Mouse (Mus musculus) neural tube, embryonic 12.5 days (tissue): ENCODE data around the gene Samd4. TPM values are rescaled to one million over a fixed set of nuclear protein-coding genes. Genes with fewer than 3 reads are reported as not detected.

ENCODE experiments used
- ATAC-seq: fragments of 200-750 bp; cut with Nextera tagmentation; 2 replicates; pipeline ENCODE4 v1.8.0; 2017; ENCODE audit warnings: low read depth, mild to moderate bottlenecking, moderate TSS enrichment, moderate library complexity; ENCODE audit not compliant: low FRiP score
- H3K27ac ChIP-seq: fragments of 300-500 bp; sonication (generic); 2 replicates; pipeline ENCODE4 v1.5.1; 2016
- H3K27me3 ChIP-seq: fragments of 300-500 bp; sonication (generic); replicated peaks from 2 replicates; pipeline ENCODE4 v1.6.1; 2016; ENCODE audit warnings: mild to moderate bottlenecking
- H3K36me3 ChIP-seq: fragments of 300-500 bp; sonication (generic); 2 replicates; pipeline ENCODE4 v1.6.1; 2016; ENCODE audit warnings: mild to moderate bottlenecking
- H3K4me1 ChIP-seq: fragments of 300-500 bp; sonication (generic); 2 replicates; pipeline ENCODE4 v1.6.1; 2016
- H3K4me2 ChIP-seq: fragments of 300-500 bp; sonication (generic); replicated peaks from 2 replicates; pipeline ENCODE4 v1.6.1; 2016; ENCODE audit warnings: mild to moderate bottlenecking
- H3K4me3 ChIP-seq: fragments of 300-500 bp; sonication (generic); 2 replicates; pipeline ENCODE4 v1.5.1; 2016
- H3K9ac ChIP-seq: fragments of 300-500 bp; sonication (generic); 2 replicates; pipeline ENCODE4 v1.6.1; 2016; ENCODE audit warnings: mild to moderate bottlenecking
- H3K9me3 ChIP-seq: fragments of 300-500 bp; sonication (generic); 2 replicates; pipeline ENCODE4 v1.6.1; 2016; ENCODE audit warnings: mild to moderate bottlenecking
- WGBS: fragments of 180-500 bp; shearing (Covaris S2); methylation state at CpG from one replicate; pipeline ENCODE4 v1.1.7; 2016; 5-methylcytosine and 5-hydroxymethylcytosine counted together
- polyA plus RNA-seq: library from polyadenylated mRNA; unstranded; fragments of >200 nt; fragmentation: Nextera tagmentation; extraction: Ambion mirVana; gene quantifications from 2 replicates; pipeline ENCODE4 v1.2.1, GENCODE M21; 2016

Samd4 gene
- polyA plus RNA-seq, 1 experiment from 2014 or later = 3.9 TPM

GRCm38 (mm10) chr14:46914356-46914755, 31.7 kb downstream of the Samd4 start:
- H3K9ac ChIP-seq = no peak overlapping the region
- no peak for ATAC-seq
- no peak overlapping the region for H3K4me2 ChIP-seq
- 90% methylated on average over 6 of the region's 6 CpGs for WGBS
- H3K9me3 ChIP-seq = no peaks in the 10 kb centered on the region
- no peaks in the 10 kb centered on the region for H3K27me3 ChIP-seq
- no peaks in the 10 kb centered on the region for H3K36me3 ChIP-seq
- no peaks in the 10 kb centered on the region for H3K4me1 ChIP-seq
- no peak overlapping the region for H3K27ac ChIP-seq
- no peak overlapping the region for H3K4me3 ChIP-seq

GRCm38 (mm10) chr14:46915555-46915954, 32.9 kb downstream of the Samd4 start:
- ATAC-seq = no peak
- Histone ChIP-seq H3K27ac (no peak overlapping the region), H3K27me3 (no peaks in the 10 kb centered on the region), H3K9me3 (no peaks in the 10 kb centered on the region), H3K9ac (no peak overlapping the region), H3K4me3 (no peak overlapping the region), H3K4me1 (no peaks in the 10 kb centered on the region), H3K36me3 (no peaks in the 10 kb centered on the region), H3K4me2 (no peak overlapping the region)
- 74% methylated on average over 6 of the region's 6 CpGs for WGBS

DNA sequence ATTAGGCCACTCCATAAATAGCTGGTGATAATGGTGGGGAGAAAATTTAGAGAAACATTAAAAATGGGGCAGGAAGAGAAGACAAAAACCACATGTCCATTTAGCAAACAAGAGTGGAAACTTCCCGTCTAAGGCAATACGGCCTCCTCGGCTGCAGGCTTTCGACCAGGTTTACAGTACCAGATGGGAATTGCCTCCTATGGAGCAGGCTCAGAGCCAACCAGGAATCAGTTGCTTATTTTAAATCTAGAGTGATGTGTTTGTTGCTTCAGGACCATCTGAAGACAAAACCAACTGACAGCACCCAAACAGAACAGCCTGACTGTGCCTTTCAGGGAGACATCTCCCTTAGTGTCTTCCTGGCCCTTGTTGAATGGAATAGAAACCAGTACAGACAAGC, 33.9 kb downstream of the Samd4 start:
- Histone ChIP-seq H3K27ac (no peak overlapping the region), H3K36me3 (no peaks in the 10 kb centered on the region), H3K9me3 (no peaks in the 10 kb centered on the region), H3K9ac (no peak overlapping the region), H3K4me1 (no peaks in the 10 kb centered on the region), H3K27me3 (no peaks in the 10 kb centered on the region), H3K4me2 (no peak overlapping the region), H3K4me3 (no peak overlapping the region)
- ATAC-seq = no peak
- WGBS = 96% methylated on average over 4 of the region's 4 CpGs

DNA sequence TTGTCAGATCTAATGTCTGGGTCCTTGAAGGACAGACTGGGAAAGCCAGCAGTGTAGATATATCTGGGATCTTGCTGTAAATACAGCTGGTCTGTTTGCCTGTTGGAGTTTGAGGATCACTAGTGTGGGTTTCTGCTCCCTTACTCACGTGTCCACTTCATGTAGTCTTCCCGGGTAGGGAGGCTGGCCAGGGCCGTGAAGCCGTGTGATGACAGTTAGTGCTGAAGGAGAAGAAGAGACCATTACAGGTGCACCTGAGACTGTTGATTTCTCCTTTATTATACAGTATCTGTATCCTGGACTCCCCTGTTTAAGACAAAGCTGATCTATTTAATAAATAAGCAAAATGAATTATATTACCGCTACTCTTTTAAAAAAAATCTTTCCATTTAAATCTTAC, 34.5 kb downstream of the Samd4 start:
- H3K4me1 ChIP-seq = no peaks in the 10 kb centered on the region
- no peak overlapping the region for H3K27ac ChIP-seq
- no peak overlapping the region for H3K4me2 ChIP-seq
- no peak overlapping the region for H3K9ac ChIP-seq
- no peaks in the 10 kb centered on the region for H3K9me3 ChIP-seq
- no peaks in the 10 kb centered on the region for H3K36me3 ChIP-seq
- H3K27me3 ChIP-seq = no peaks in the 10 kb centered on the region
- ATAC-seq = no peak
- 93% methylated on average over 5 of the region's 5 CpGs for WGBS
- H3K4me3 ChIP-seq = no peak overlapping the region

DNA sequence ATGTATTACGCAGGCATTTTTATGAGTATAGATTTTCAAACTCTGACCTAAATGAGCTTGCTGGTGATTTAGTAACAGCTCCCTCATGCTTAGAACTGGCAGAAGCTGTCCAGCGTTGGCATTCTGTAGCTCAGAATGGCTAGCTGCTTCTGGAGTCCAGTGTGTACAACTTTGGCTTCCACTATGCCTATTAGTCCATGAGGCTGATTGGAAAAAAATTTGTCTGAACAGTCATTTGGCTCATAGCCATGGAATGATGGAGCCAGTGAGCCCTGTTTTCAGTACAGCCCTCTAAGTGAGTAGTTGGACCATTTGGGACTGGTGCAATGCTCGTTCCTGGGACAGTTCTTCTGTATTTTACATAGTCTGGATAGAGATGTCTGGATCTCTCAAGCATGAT, 34.9 kb downstream of the Samd4 start:
- Histone ChIP-seq H3K9ac (no peak overlapping the region), H3K4me2 (no peak overlapping the region), H3K4me1 (no peaks in the 10 kb centered on the region), H3K36me3 (no peaks in the 10 kb centered on the region), H3K9me3 (no peaks in the 10 kb centered on the region), H3K27ac (no peak overlapping the region), H3K4me3 (no peak overlapping the region), H3K27me3 (no peaks in the 10 kb centered on the region)
- 95% methylated on average over 3 of the region's 3 CpGs for WGBS
- no peak for ATAC-seq

GRCm38 (mm10) chr14:46920496-46920895, 37.8 kb downstream of the Samd4 start:
- Histone ChIP-seq H3K4me1 (no peaks in the 10 kb centered on the region), H3K36me3 (no peaks in the 10 kb centered on the region), H3K9me3 (no peaks in the 10 kb centered on the region), H3K4me2 (no peak overlapping the region), H3K27ac (no peak overlapping the region), H3K4me3 (no peak overlapping the region), H3K27me3 (no peaks in the 10 kb centered on the region), H3K9ac (no peak overlapping the region)
- no peak for ATAC-seq
- 82% methylated on average over 5 of the region's 5 CpGs for WGBS

DNA sequence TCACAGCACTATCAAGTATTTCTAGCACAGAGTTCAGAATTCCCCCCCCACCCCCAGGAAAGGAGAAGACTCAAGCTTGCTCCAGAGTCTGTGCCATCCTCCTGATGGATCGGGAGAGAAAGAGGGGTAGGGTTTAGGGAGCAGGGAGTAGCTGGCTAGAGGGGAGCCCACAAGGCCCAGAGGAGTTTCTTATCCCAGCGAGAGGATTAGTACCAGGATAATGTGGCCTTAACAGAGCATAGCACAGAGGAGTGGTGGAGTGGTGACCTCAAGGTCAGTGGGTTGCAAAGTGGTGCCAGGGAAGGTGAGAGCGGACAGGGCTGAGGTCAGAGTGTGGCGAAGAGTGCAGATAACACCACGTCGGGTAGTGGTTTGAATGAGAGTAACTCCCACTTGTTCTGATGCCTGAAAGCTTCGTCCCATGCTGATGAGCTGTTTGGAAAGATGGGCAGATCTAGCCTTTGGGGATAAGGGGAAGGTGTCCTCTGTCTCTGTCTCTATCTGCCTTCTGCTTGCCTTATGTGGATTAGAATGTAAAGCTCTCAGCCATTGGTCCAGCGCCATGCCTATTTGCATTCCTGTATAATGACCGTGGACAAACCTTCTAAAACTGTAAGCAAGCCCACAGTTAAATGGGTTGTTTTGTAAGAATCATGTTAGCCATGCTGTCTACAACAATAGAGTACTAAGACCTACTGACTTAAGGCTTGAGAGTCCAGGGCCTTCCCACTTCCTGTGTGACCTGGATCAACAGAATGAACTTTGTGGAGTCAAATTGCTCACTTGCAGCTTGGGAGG, 38.7 kb downstream of the Samd4 start:
- H3K4me3 ChIP-seq = no peak overlapping the region
- no peaks in the 10 kb centered on the region for H3K9me3 ChIP-seq
- H3K27ac ChIP-seq = no peak overlapping the region
- WGBS = 90% methylated on average over 9 of the region's 9 CpGs
- H3K4me2 ChIP-seq = no peak overlapping the region
- no peak overlapping the region for H3K9ac ChIP-seq
- no peaks in the 10 kb centered on the region for H3K27me3 ChIP-seq
- no peaks in the 10 kb centered on the region for H3K4me1 ChIP-seq
- ATAC-seq = no peak
- no peaks in the 10 kb centered on the region for H3K36me3 ChIP-seq

- no peak overlapping the region for H3K27ac ChIP-seq
- no peaks in the 10 kb centered on the region for H3K9me3 ChIP-seq
- H3K4me2 ChIP-seq = no peak overlapping the region
- H3K4me1 ChIP-seq = no peaks in the 10 kb centered on the region
- no peak for ATAC-seq
- WGBS = 81% methylated on average over 10 of the region's 10 CpGs
- H3K9ac ChIP-seq = no peak overlapping the region
- H3K27me3 ChIP-seq = no peaks in the 10 kb centered on the region
- no peaks in the 10 kb centered on the region for H3K36me3 ChIP-seq
- no peak overlapping the region for H3K4me3 ChIP-seq
These were observed 41.3 kb downstream of the Samd4 start for GRCm38 (mm10) chr14:46923931-46924330.

DNA sequence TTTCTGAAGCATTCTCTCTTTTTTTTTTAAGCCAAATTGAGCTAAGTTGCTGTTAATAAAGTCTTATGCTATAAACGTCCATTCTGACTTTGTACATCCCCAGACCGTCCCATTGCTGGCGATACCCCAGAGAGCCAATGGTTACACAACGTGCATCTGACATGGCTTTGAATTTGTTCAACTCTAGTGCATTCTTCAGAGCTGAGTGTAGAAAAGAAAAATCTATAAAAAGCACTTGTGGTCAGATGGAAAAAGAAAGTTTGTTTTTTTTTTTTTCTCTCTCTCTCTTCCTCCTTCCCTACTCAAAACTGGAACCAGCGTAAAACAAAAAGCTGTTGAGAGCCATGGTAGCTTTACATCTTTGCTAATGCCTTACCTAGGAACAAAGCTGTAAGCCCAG, 41.8 kb downstream of the Samd4 start:
- no peaks in the 10 kb centered on the region for H3K4me1 ChIP-seq
- no peaks in the 10 kb centered on the region for H3K27me3 ChIP-seq
- H3K9me3 ChIP-seq = no peaks in the 10 kb centered on the region
- no peak for ATAC-seq
- H3K27ac ChIP-seq = no peak overlapping the region
- no peak overlapping the region for H3K4me2 ChIP-seq
- H3K36me3 ChIP-seq = no peaks in the 10 kb centered on the region
- WGBS = 90% methylated on average over 5 of the region's 5 CpGs
- no peak overlapping the region for H3K9ac ChIP-seq
- H3K4me3 ChIP-seq = no peak overlapping the region

- H3K4me2 ChIP-seq = no peak overlapping the region
- no peaks in the 10 kb centered on the region for H3K27me3 ChIP-seq
- no peak overlapping the region for H3K27ac ChIP-seq
- no peak overlapping the region for H3K4me3 ChIP-seq
- no peak overlapping the region for H3K9ac ChIP-seq
- H3K36me3 ChIP-seq = no peaks in the 10 kb centered on the region
- no peak for ATAC-seq
- no peaks in the 10 kb centered on the region for H3K4me1 ChIP-seq
- 93% methylated on average over 6 of the region's 6 CpGs for WGBS
- no peaks in the 10 kb centered on the region for H3K9me3 ChIP-seq
These were observed 45.9 kb downstream of the Samd4 start for GRCm38 (mm10) chr14:46928556-46928955.

- Histone ChIP-seq H3K4me2 (no peak overlapping the region), H3K9me3 (no peaks in the 10 kb centered on the region), H3K4me3 (no peak overlapping the region), H3K9ac (no peak overlapping the region), H3K27me3 (no peaks in the 10 kb centered on the region), H3K27ac (no peak overlapping the region), H3K4me1 (no peaks in the 10 kb centered on the region), H3K36me3 (no peaks in the 10 kb centered on the region)
- 91% methylated on average over 13 of the region's 13 CpGs for WGBS
- 0 out of 2 replicates have a peak, but pooled peaks have one; percentile 41 for ATAC-seq
These were observed 49.5 kb downstream of the Samd4 start for GRCm38 (mm10) chr14:46932121-46932520.

GRCm38 (mm10) chr14:46932708-46933107, 50.1 kb downstream of the Samd4 start:
- no peaks in the 10 kb centered on the region for H3K36me3 ChIP-seq
- ATAC-seq = no peak
- H3K4me2 ChIP-seq = no peak overlapping the region
- no peaks in the 10 kb centered on the region for H3K27me3 ChIP-seq
- H3K4me3 ChIP-seq = no peak overlapping the region
- no peak overlapping the region for H3K9ac ChIP-seq
- H3K4me1 ChIP-seq = no peaks in the 10 kb centered on the region
- 69% methylated on average over 6 of the region's 6 CpGs for WGBS
- no peaks in the 10 kb centered on the region for H3K9me3 ChIP-seq
- H3K27ac ChIP-seq = no peak overlapping the region

GRCm38 (mm10) chr14:46941077-46941476, 58.4 kb downstream of the Samd4 start:
- H3K36me3 ChIP-seq = no peaks in the 10 kb centered on the region
- no peaks in the 10 kb centered on the region for H3K27me3 ChIP-seq
- H3K27ac ChIP-seq = no peak overlapping the region
- no peak overlapping the region for H3K9ac ChIP-seq
- 61% methylated on average over 6 of the region's 6 CpGs for WGBS
- peaks cover 11% of the 10 kb centered on the region; the same call in 1 of the 2 replicates for H3K4me1 ChIP-seq
- peak; percentile 58; the same call in 1 of the 2 replicates for ATAC-seq
- H3K4me3 ChIP-seq = no peak overlapping the region
- no peaks in the 10 kb centered on the region for H3K9me3 ChIP-seq
- H3K4me2 ChIP-seq = no peak overlapping the region
